Mouse (Mus musculus) forebrain, embryonic 11.5 days (tissue): ENCODE data around the gene Trim17. TPM values are rescaled to one million over a fixed set of nuclear protein-coding genes. Genes with fewer than 3 reads are reported as not detected.

ENCODE experiments used
- ATAC-seq: fragments of 200-750 bp; cut with Nextera tagmentation; replicated peaks from 2 replicates; pipeline ENCODE4 v1.8.0; 2017; ENCODE audit warnings: moderate TSS enrichment; ENCODE audit not compliant: low FRiP score
- DNase-seq: peaks from one replicate; pipeline ENCODE4 v3.0.0-alpha.2; 2017; ENCODE audit warnings: low spot score
- H3K27ac ChIP-seq: fragments of 300-500 bp; sonication (generic); 2 replicates; pipeline ENCODE4 v1.5.1; 2014; ENCODE audit warnings: low read depth, low read length
- H3K27me3 ChIP-seq: fragments of 300-500 bp; sonication (generic); 2 replicates; pipeline ENCODE4 v1.6.1; 2014; ENCODE audit warnings: mild to moderate bottlenecking, low read length, mixed read lengths; ENCODE audit not compliant: control insufficient read depth, insufficient read depth
- H3K36me3 ChIP-seq: fragments of 300-500 bp; sonication (generic); 2 replicates; pipeline ENCODE4 v1.6.1; 2014; ENCODE audit warnings: mild to moderate bottlenecking, low read length, moderate library complexity, mixed read lengths; ENCODE audit not compliant: control insufficient read depth, insufficient read depth
- H3K4me1 ChIP-seq: fragments of 300-500 bp; sonication (generic); replicated peaks from 2 replicates; pipeline ENCODE4 v1.6.1; 2014; ENCODE audit warnings: low read length, mixed read lengths; ENCODE audit not compliant: control insufficient read depth, insufficient read depth
- H3K4me2 ChIP-seq: fragments of 300-500 bp; sonication (generic); 2 replicates; pipeline ENCODE4 v1.6.1; 2014; ENCODE audit warnings: low read depth, mild to moderate bottlenecking, low read length, moderate library complexity, mixed read lengths; ENCODE audit not compliant: severe bottlenecking
- H3K4me3 ChIP-seq: fragments of 300-500 bp; sonication (generic); 2 replicates; pipeline ENCODE4 v1.5.1; 2014; ENCODE audit warnings: low read depth, low read length
- H3K9ac ChIP-seq: fragments of 300-500 bp; sonication (generic); 2 replicates; pipeline ENCODE4 v1.6.1; 2014; ENCODE audit warnings: low read length
- H3K9me3 ChIP-seq: fragments of 300-500 bp; sonication (generic); 2 replicates; pipeline ENCODE4 v1.6.1; 2016; ENCODE audit warnings: low read length, mixed read lengths; ENCODE audit not compliant: control insufficient read depth
- WGBS: fragments of 180-500 bp; shearing (Covaris S2); extraction: QIAGEN DNeasy Blood & Tissue Kit; methylation state at CpG from one replicate; pipeline ENCODE4 v1.1.7; 2014; 5-methylcytosine and 5-hydroxymethylcytosine counted together
- polyA plus RNA-seq: library from polyadenylated mRNA; unstranded; fragments of >200 nt; fragmentation: Nextera tagmentation; extraction: Ambion mirVana; gene quantifications from 2 replicates; pipeline ENCODE4 v1.2.1, GENCODE M21; 2014

Gene Trim17
- polyA plus RNA-seq, 1 experiment from 2014 or later: 0.75 TPM

GRCm38 (mm10) chr11:58979183-58979582 is 24.7 kb downstream of the Trim17 start:
- Histone ChIP-seq H3K9ac (peak overlapping the region; percentile 93), H3K4me1 (peaks cover 14% of the 10 kb centered on the region; the same call in 1 of the 2 replicates), H3K27me3 (no peaks in the 10 kb centered on the region), H3K27ac (no peak overlapping the region), H3K9me3 (no peaks in the 10 kb centered on the region), H3K4me2 (peak overlapping the region; percentile 96), H3K36me3 (no peaks in the 10 kb centered on the region; the same call in 1 of the 2 replicates), H3K4me3 (peak overlapping the region; percentile 94)
- DNase-seq (no peak), ATAC-seq (no peak)
- 78% methylated on average over 3 of the region's 3 CpGs for WGBS

- peaks cover 14% of the 10 kb centered on the region; the same call in 1 of the 2 replicates for H3K4me1 ChIP-seq
- H3K27ac ChIP-seq: no peak overlapping the region
- H3K9me3 ChIP-seq: no peaks in the 10 kb centered on the region
- no peak overlapping the region for H3K4me3 ChIP-seq
- DNase-seq: no peak
- H3K27me3 ChIP-seq: no peaks in the 10 kb centered on the region
- WGBS: 83% methylated on average over 7 of the region's 7 CpGs
- no peaks in the 10 kb centered on the region; the same call in 1 of the 2 replicates for H3K36me3 ChIP-seq
- ATAC-seq: no peak
- H3K9ac ChIP-seq: no peak overlapping the region; the same call in 1 of the 2 replicates
- H3K4me2 ChIP-seq: peak overlapping the region; percentile 96
Measured at GRCm38 (mm10) chr11:58979661-58980060, 25.2 kb downstream of the Trim17 start.

GRCm38 (mm10) chr11:58980381-58980990 is 26.0 kb downstream of the Trim17 start:
- no peak overlapping the region for H3K9ac ChIP-seq
- DNase-seq (no peak), ATAC-seq (no peak)
- H3K36me3 ChIP-seq: no peaks in the 10 kb centered on the region; the same call in 1 of the 2 replicates
- no peak overlapping the region for H3K4me2 ChIP-seq
- H3K27ac ChIP-seq: no peak overlapping the region
- H3K4me1 ChIP-seq: peaks cover 14% of the 10 kb centered on the region; the same call in 1 of the 2 replicates
- WGBS: 70% methylated on average over 5 of the region's 5 CpGs
- H3K9me3 ChIP-seq: no peaks in the 10 kb centered on the region
- no peaks in the 10 kb centered on the region for H3K27me3 ChIP-seq
- H3K4me3 ChIP-seq: no peak overlapping the region

- Histone ChIP-seq H3K4me2 (no peak overlapping the region), H3K27me3 (no peaks in the 10 kb centered on the region), H3K9ac (no peak overlapping the region), H3K4me3 (no peak overlapping the region), H3K27ac (no peak overlapping the region), H3K36me3 (peaks cover 2% of the 10 kb centered on the region; the same call in 1 of the 2 replicates), H3K4me1 (peaks cover 14% of the 10 kb centered on the region; the same call in 1 of the 2 replicates), H3K9me3 (no peaks in the 10 kb centered on the region)
- 55% methylated on average over 14 of the region's 14 CpGs for WGBS
- DNase-seq: no peak
- ATAC-seq: no peak
Measured at GRCm38 (mm10) chr11:58981541-58982447, 27.3 kb downstream of the Trim17 start.

GRCm38 (mm10) chr11:58982471-58983097 is 28.1 kb downstream of the Trim17 start:
- Histone ChIP-seq H3K27me3 (no peaks in the 10 kb centered on the region), H3K9me3 (no peaks in the 10 kb centered on the region), H3K9ac (no peak overlapping the region), H3K27ac (no peak overlapping the region), H3K36me3 (peaks cover 2% of the 10 kb centered on the region; the same call in 1 of the 2 replicates), H3K4me1 (peaks cover 11% of the 10 kb centered on the region; the same call in 1 of the 2 replicates), H3K4me3 (no peak overlapping the region), H3K4me2 (no peak overlapping the region)
- DNase-seq: no peak
- ATAC-seq: no peak
- WGBS: 89% methylated on average over 18 of the region's 18 CpGs

DNA sequence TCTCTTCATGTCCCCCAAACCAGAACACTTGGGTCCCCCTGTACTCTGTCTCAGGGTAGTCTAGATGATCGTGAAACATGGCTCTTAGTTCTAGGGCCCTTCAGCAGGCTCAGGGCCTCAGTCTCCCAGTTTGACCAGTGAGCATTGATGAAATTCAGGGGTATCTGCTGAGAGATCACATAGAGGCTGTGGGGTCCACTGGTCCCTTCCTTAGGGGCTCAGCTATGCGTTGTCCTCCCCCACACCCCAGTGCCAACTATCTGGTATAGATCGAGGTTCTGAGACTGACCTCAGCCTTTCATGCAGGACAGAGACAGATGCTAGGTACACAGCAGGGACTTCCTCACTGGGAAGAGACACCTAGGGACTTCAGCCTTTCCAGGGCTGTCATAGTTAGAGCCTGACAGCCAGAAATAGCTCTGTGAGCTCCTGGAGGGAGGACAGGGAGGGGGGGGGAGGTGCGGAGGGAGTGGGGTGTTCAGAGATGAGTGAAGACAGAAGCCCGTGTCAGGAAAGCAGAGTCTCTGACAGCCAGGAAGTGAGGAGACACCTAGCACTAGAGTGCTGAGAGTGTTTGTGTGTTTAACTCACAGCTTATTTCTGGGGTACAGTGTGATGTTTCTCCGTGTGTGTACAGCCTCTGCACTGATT is 29.3 kb downstream of the Trim17 start:
- H3K36me3 ChIP-seq: peaks cover 2% of the 10 kb centered on the region; the same call in 1 of the 2 replicates
- DNase-seq (no peak), ATAC-seq (no peak)
- 93% methylated on average over 6 of the region's 6 CpGs for WGBS
- peaks cover 10% of the 10 kb centered on the region; the same call in 1 of the 2 replicates for H3K4me1 ChIP-seq
- no peaks in the 10 kb centered on the region for H3K9me3 ChIP-seq
- no peak overlapping the region for H3K9ac ChIP-seq
- H3K27ac ChIP-seq: no peak overlapping the region
- H3K27me3 ChIP-seq: no peaks in the 10 kb centered on the region
- no peak overlapping the region for H3K4me3 ChIP-seq
- no peak overlapping the region for H3K4me2 ChIP-seq

GRCm38 (mm10) chr11:58984657-58985056 is 30.2 kb downstream of the Trim17 start:
- no peak for DNase-seq
- Histone ChIP-seq H3K9ac (no peak overlapping the region), H3K27ac (no peak overlapping the region), H3K27me3 (no peaks in the 10 kb centered on the region), H3K4me2 (no peak overlapping the region), H3K4me1 (peaks cover 2% of the 10 kb centered on the region; the same call in 1 of the 2 replicates), H3K36me3 (peaks cover 2% of the 10 kb centered on the region), H3K4me3 (no peak overlapping the region), H3K9me3 (no peaks in the 10 kb centered on the region)
- no peak for ATAC-seq
- WGBS: 90% methylated on average over 7 of the region's 7 CpGs
